Mouse (Mus musculus): Measurements from ENCODE around the gene Vill. TPM values are rescaled to one million over a fixed set of nuclear protein-coding genes. Genes with fewer than 3 reads are reported as not detected.

The Vill gene
- polyA plus RNA-seq, 1 experiment from 2014 or later, result 11.5 TPM

DNA sequence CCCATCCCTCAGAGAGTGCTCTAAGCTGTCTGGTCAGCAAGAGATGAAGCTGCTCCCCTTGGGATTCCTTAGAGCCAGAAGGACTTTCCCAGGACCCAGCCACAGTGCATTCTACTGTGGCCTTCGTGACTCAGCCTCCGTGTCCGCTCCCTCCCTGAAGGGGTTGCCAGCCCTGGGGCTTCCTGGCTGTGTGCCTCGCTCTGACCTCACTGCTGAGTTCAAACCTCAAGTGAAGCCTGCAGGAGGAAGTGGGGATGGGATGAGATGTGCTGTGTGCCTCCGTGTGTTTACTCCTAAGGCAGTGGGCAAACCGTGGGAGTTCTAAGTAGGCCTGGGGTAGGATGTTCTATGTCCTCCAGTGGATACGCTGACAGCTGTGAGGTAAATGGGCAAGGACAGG is 16.7 kb upstream of the Vill start:
- H3K4me3 ChIP-seq, result no peak overlapping the region
- peak; percentile 22; the same call in 1 of the 2 replicates for ATAC-seq (ENCODE audit: extremely low read depth, insufficient number of reproducible peaks, low FRiP score, low TSS enrichment)
- H3K27me3 ChIP-seq (replicated peaks), result no peaks in the 10 kb centered on the region
- 0 out of 2 replicates have a peak overlapping the region, but pooled peaks have one; percentile 34 for H3K27ac ChIP-seq (replicated peaks)
- no peaks in the 10 kb centered on the region for H3K9me3 ChIP-seq
- peaks cover 64% of the 10 kb centered on the region for H3K36me3 ChIP-seq
- no peak overlapping the region for H3K4me2 ChIP-seq
- H3K4me1 ChIP-seq, result peaks cover 49% of the 10 kb centered on the region
- 47% methylated on average over 7 of the region's 7 CpGs for WGBS
- no peak overlapping the region for H3K9ac ChIP-seq

DNA sequence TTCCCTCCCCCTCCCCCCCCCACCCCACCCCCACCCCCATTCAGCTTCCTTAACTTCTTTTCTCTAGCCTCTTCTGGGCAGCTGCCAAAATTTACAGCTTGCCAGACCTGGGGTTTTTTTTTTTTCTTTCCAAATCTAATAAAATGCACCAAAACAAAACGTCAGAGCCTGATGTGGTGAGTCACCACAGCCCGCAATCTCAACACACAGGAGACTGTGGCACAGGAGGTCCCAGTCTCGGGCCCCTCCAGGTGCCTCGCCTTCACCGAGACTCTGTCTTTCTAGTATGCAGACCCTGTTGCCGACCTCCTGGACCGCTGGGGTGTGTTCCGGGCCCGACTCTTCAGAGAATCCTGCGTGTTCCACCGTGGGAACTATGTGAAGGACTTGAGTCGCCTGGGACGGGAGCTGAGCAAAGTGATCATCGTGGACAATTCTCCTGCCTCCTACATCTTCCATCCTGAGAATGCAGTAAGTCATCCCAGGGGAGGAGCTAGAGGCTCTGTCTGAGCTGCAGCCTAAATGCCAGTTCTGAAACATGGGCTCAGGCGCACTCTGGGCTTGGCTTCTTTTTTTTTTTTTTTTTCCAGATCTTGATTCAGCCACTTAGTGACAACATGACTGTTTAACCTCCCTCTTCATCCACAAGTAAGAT is 15.4 kb upstream of the Vill start:
- Histone ChIP-seq H3K4me2 (no peak overlapping the region), H3K4me3 (no peak overlapping the region), H3K27ac (replicated peaks) (0 out of 2 replicates have a peak overlapping the region, but pooled peaks have one; percentile 15), H3K9me3 (no peaks in the 10 kb centered on the region), H3K27me3 (replicated peaks) (no peaks in the 10 kb centered on the region), H3K9ac (no peak overlapping the region), H3K4me1 (peaks cover 36% of the 10 kb centered on the region), H3K36me3 (peaks cover 70% of the 10 kb centered on the region)
- 63% methylated on average over 15 of the region's 15 CpGs for WGBS
- ATAC-seq (ENCODE audit: extremely low read depth, insufficient number of reproducible peaks, low FRiP score, low TSS enrichment), result no peak

DNA sequence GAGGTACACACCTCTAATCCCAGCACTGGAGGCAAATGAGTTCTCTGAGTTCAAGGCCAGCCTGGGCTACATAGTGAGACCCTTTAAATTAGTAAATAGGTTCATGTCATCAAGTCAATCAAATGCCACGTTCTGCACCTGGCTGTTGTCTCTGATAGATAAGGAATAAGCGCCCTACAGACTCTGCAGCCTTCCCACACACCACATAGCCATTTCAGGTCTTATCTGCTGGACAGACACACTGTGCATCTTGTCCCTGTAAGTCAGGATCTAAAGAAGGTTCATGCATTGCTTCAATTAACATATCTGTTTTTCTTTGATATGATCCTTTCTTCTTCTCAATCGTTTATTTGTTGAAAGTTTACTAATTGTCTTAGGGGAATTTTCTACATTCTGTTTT is 14.0 kb upstream of the Vill start:
- no peak overlapping the region for H3K4me2 ChIP-seq
- ATAC-seq (ENCODE audit: extremely low read depth, insufficient number of reproducible peaks, low FRiP score, low TSS enrichment), result no peak
- H3K9ac ChIP-seq, result no peak overlapping the region
- peaks cover 75% of the 10 kb centered on the region for H3K36me3 ChIP-seq
- WGBS, result 65% methylated on average over 3 of the region's 3 CpGs
- no peaks in the 10 kb centered on the region for H3K27me3 ChIP-seq (replicated peaks)
- no peak overlapping the region for H3K4me3 ChIP-seq
- H3K4me1 ChIP-seq, result peaks cover 27% of the 10 kb centered on the region
- no peak overlapping the region for H3K27ac ChIP-seq (replicated peaks)
- no peaks in the 10 kb centered on the region for H3K9me3 ChIP-seq

DNA sequence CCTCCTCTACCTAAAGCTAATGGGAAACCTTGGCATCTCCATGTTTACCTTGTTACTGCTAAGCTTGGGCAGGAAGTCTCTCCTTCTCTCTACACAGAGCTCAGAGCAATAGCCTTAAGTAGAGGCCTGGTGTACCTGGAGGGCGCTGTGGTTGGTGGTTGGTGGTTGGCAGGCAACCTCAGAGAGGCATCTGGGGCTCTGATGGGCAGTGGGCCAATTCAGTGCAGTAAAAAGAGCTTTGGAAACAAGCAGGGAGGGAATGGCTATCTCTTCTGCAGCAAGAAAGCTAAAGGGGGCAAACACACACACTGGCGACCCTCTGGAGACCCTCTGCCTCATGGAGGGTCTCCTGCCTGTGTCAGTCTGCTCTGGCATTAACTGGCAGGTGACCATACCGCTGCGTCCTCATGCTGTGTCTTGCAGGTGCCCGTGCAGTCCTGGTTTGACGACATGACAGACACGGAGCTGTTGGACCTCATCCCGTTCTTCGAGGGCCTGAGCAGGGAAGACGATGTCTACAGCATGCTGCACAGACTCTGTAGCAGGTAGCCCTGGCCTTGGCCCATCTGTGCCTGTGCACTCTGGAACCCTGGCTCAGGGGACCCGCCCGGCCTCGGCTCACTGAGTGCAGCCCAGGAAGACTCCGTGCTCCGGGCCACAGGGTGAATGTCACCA is 12.3 kb upstream of the Vill start:
- H3K36me3 ChIP-seq, result peaks cover 61% of the 10 kb centered on the region
- 86% methylated on average over 15 of the region's 15 CpGs for WGBS
- H3K4me2 ChIP-seq, result no peak overlapping the region
- peaks cover 31% of the 10 kb centered on the region for H3K4me1 ChIP-seq
- H3K27me3 ChIP-seq (replicated peaks), result no peaks in the 10 kb centered on the region
- H3K9ac ChIP-seq, result 0 out of 2 replicates have a peak overlapping the region, but pooled peaks have one; percentile 4
- H3K9me3 ChIP-seq, result no peaks in the 10 kb centered on the region
- ATAC-seq (ENCODE audit: extremely low read depth, insufficient number of reproducible peaks, low FRiP score, low TSS enrichment), result no peak
- no peak overlapping the region for H3K27ac ChIP-seq (replicated peaks)
- no peak overlapping the region for H3K4me3 ChIP-seq

DNA sequence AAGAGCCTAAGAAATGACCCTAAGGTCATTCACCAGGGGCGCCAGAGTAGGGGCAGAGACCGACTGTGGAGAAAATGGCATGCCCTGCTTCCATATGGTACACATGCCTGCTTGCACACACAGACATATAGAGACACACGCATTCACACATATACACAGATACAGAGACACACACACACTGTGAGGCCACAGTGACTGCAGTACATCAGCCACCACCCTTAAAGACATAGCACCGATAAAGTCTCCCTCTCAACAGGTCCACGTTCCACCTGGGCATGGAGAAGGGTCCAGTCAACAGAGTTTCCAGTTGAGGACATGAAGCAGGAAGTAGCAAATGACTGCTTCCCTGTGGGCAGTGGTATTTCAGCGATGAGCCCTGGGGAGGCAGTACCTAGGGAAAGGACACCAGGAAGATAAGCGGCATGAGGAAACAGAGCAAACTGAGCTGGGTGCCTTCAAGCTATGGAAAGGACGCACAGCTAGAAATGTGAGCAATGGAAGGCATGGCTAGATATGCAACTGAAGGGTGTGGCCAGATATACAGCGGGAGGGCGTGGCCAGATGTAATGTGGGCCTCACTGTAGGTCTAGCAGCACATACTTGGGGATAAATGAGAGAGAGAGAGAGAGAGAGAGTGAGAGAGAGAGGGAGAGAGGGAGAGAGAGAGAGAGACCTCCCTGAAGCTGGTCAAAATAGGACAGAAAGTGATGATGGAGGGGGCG is 4.2 kb upstream of the Vill start:
- no peak for ATAC-seq (ENCODE audit: extremely low read depth, insufficient number of reproducible peaks, low FRiP score, low TSS enrichment)
- Histone ChIP-seq H3K4me1 (peaks cover 33% of the 10 kb centered on the region), H3K4me3 (no peak overlapping the region), H3K36me3 (peaks cover 5% of the 10 kb centered on the region; the same call in 1 of the 2 replicates), H3K27me3 (replicated peaks) (peaks cover 4% of the 10 kb centered on the region), H3K9me3 (no peaks in the 10 kb centered on the region), H3K4me2 (no peak overlapping the region), H3K9ac (no peak overlapping the region), H3K27ac (replicated peaks) (no peak overlapping the region)
- 67% methylated on average over 11 of the region's 11 CpGs for WGBS

DNA sequence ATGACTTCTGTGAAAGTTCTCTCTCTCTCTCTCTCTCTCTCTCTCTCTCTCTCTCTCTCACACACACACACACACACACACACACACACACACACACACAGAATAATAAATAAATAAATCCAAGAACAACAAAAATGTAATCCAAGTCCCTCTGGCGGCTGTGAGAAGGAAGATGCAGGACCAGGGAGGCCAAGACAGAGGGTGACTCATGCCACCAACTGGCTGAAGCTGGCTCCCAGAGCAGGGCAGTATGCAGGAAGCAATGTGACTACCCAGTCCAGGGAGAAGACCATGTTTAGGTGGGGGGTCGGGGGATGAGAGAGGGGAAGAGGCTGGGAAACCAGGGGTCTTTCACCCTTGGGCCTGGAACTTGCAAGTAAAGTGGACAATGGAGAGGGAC is 1.4 kb upstream of the Vill start:
- H3K27me3 ChIP-seq (replicated peaks), result peaks cover 12% of the 10 kb centered on the region
- 55% methylated on average over 2 of the region's 2 CpGs for WGBS

DNA sequence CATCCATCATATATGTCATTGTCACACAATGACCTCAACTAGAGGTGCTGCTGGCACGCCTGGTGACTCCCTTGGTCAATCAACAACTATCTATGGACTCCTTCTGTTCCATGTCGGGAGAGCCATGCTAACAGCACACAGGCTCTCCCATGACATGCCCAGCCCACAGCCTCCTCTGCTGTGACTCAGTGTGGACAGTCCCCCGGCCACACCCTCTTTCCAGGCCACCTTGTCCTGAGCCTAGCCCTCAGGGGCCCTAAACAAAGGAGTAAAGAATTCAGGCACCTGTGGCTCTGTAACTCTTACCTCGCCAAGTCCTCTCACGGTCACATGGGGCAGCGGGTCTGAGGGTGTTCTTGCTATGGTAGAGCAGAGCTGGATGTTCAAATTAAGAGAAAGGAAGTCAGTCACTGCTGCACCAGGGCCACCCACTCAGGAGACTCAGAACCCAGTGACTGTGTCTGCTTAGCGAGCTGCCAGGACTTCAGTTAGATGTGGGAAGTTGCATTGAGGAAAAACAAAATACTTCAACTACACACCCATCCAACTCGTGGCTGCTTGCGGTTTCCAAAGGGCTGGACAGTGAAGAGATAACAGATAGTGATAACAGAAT is 1.5 kb downstream of the Vill start:
- Histone ChIP-seq H3K27ac (replicated peaks) (no peak overlapping the region), H3K4me3 (no peak overlapping the region)
- ATAC-seq (ENCODE audit: extremely low read depth, insufficient number of reproducible peaks, low FRiP score, low TSS enrichment), result no peak; the same call in 1 of the 2 replicates

More for the DNA sequence above, 1.4 kb upstream of the Vill start:
- no peaks in the 10 kb centered on the region for H3K9me3 ChIP-seq
- peaks cover 40% of the 10 kb centered on the region for H3K4me1 ChIP-seq
- no peak overlapping the region for H3K4me3 ChIP-seq
- no peak overlapping the region for H3K9ac ChIP-seq
- ATAC-seq (ENCODE audit: extremely low read depth, insufficient number of reproducible peaks, low FRiP score, low TSS enrichment), result no peak
- H3K27ac ChIP-seq (replicated peaks), result no peak overlapping the region
- no peaks in the 10 kb centered on the region for H3K36me3 ChIP-seq
- H3K4me2 ChIP-seq, result no peak overlapping the region

DNA sequence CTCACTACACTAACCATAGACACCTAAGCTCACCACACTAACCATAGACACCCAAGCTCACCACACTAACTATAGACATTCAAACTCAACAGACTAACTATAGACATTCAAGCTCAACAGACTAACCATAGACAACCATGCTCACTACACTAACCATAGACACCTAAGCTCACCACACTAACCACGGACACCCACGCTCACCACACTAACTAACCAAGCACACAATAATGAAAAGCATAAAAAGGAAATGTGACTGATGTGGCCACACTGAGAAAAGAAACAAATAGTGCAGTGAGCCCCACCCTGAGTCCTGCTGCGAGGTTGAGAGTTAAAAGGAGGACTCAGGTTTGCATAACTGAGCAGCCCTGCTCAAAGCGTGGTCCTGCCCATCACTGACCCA is 2.8 kb downstream of the Vill start:
- Histone ChIP-seq H3K4me3 (no peak overlapping the region), H3K27me3 (replicated peaks) (peaks cover 12% of the 10 kb centered on the region), H3K36me3 (no peaks in the 10 kb centered on the region), H3K9ac (no peak overlapping the region), H3K4me2 (no peak overlapping the region), H3K9me3 (no peaks in the 10 kb centered on the region), H3K27ac (replicated peaks) (no peak overlapping the region), H3K4me1 (peaks cover 43% of the 10 kb centered on the region)
- no peak for ATAC-seq (ENCODE audit: extremely low read depth, insufficient number of reproducible peaks, low FRiP score, low TSS enrichment)
- 80% methylated on average over 4 of the region's 4 CpGs for WGBS

More for the DNA sequence above, 1.5 kb downstream of the Vill start:
- Histone ChIP-seq H3K4me2 (no peak overlapping the region), H3K4me1 (peaks cover 43% of the 10 kb centered on the region), H3K9me3 (no peaks in the 10 kb centered on the region), H3K36me3 (no peaks in the 10 kb centered on the region), H3K9ac (no peak overlapping the region), H3K27me3 (replicated peaks) (peaks cover 12% of the 10 kb centered on the region)
- WGBS, result 65% methylated on average over 9 of the region's 9 CpGs

DNA sequence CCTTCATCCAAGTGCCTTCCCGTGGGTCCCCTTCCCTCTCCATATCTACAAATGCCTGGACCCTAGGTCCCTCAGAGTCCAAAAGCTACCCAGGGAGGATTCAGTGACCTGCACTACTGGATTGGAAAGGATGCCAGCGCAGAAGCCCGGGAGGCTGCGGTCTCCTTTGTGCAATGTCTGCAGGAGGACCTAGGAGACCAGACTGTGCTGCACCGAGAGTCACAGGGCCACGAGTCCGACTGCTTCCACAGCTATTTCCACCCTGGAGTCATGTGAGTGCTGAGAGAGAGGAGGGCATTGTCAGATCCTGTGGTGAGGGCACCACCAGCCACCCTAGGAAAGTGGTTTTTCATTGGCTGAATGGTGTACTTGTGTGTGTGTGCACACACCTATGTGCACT is 5.7 kb downstream of the Vill start:
- peaks cover 25% of the 10 kb centered on the region for H3K4me1 ChIP-seq
- H3K27me3 ChIP-seq (replicated peaks), result peaks cover 16% of the 10 kb centered on the region
- no peak overlapping the region for H3K4me2 ChIP-seq
- 61% methylated on average over 7 of the region's 7 CpGs for WGBS
- no peak overlapping the region for H3K9ac ChIP-seq
- H3K36me3 ChIP-seq, result no peaks in the 10 kb centered on the region
- H3K4me3 ChIP-seq, result no peak overlapping the region
- no peak for ATAC-seq (ENCODE audit: extremely low read depth, insufficient number of reproducible peaks, low FRiP score, low TSS enrichment)
- H3K9me3 ChIP-seq, result no peaks in the 10 kb centered on the region
- no peak overlapping the region for H3K27ac ChIP-seq (replicated peaks)

DNA sequence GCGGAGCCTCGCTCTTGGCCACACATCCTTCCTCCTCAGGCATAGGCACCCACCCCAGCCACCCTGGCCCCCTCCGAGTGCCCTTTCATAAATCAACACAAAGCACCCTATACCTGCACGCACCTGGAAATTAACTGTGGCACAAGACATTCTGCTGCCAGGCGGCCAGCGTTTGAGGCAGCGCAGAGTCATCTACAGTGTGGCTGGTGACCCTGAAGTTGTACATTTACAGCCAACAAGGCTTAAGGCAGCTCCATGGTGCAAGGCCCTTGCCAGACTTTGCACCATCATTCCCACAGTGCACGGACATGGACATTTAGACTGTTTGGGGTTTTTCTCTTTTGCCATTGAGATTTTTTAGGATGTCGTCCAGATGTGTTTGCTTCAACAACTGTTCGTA is 8.1 kb downstream of the Vill start:
- Histone ChIP-seq H3K36me3 (no peaks in the 10 kb centered on the region), H3K27me3 (replicated peaks) (0 out of 2 replicates have a peak, but pooled peaks cover 9% of the 10 kb centered on the region), H3K9ac (no peak overlapping the region), H3K4me1 (peaks cover 23% of the 10 kb centered on the region), H3K9me3 (no peaks in the 10 kb centered on the region), H3K4me3 (no peak overlapping the region), H3K27ac (replicated peaks) (no peak overlapping the region), H3K4me2 (no peak overlapping the region)
- no peak for ATAC-seq (ENCODE audit: extremely low read depth, insufficient number of reproducible peaks, low FRiP score, low TSS enrichment)
- 85% methylated on average over 10 of the region's 10 CpGs for WGBS

DNA sequence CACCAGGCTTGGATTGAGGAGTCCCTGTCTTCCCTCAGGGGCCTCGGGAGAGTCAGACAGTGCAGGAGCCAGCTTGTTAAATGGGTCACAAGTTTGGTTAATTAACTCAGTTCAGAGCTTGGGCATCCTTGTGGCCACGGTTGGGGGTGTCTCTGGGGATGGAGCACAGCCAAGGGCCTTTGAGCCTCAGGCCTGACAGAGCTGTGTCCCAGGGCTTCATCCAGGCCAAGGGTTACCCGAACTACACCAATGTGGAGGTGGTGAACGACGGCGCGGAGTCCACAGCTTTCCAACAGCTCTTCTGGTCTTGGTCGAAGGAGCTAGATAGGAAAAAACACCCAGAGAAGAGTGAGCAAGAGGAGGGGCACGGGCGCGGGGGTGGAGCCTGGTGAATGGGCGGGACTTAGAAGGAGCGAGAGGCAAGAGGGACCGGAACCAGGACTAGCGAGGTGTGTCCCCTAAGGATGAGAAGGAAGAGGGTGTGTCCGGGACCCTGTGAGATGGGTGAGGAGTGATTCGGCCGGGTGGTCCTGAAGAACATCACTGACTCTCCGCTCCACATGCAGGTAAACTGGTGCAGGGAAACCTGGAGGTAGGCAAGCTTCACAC is 10.6 kb downstream of the Vill start:
- H3K4me2 ChIP-seq, result peak overlapping the region; percentile 40
- no peak for ATAC-seq (ENCODE audit: extremely low read depth, insufficient number of reproducible peaks, low FRiP score, low TSS enrichment)
- H3K9ac ChIP-seq, result no peak overlapping the region
- H3K36me3 ChIP-seq, result no peaks in the 10 kb centered on the region
- 28% methylated on average over 19 of the region's 19 CpGs for WGBS
- peaks cover 20% of the 10 kb centered on the region for H3K4me1 ChIP-seq
- H3K4me3 ChIP-seq, result no peak overlapping the region
- no peaks in the 10 kb centered on the region for H3K9me3 ChIP-seq
- H3K27me3 ChIP-seq (replicated peaks), result peaks cover 21% of the 10 kb centered on the region
- H3K27ac ChIP-seq (replicated peaks), result no peak overlapping the region

All from heart, embryonic 13.5 days (tissue).